Mouse (Mus musculus): ENCODE data around the gene Slc47a1.

GRCm38 (mm10) chr11:61337586-61337985, 40.6 kb downstream of the Slc47a1 start:
- TF ChIP-seq ZNF384 (IDR thresholded peaks at IDR 0.05; ENCODE audit: low read depth, low read length) (no peak), ZC3H11A (IDR thresholded peaks at IDR 0.05; ENCODE audit: borderline replicate concordance, low read depth, low read length) (no peak), CHD2 (IDR thresholded peaks at IDR 0.05; ENCODE audit: low read depth, low read length) (no peak), MAFK (IDR thresholded peaks at IDR 0.05; ENCODE audit: insufficient read depth, low read depth, low read length) (no peak)
